Mouse (Mus musculus): Measurements from ENCODE around the gene Ces1g.

The Ces1g gene

DNA sequence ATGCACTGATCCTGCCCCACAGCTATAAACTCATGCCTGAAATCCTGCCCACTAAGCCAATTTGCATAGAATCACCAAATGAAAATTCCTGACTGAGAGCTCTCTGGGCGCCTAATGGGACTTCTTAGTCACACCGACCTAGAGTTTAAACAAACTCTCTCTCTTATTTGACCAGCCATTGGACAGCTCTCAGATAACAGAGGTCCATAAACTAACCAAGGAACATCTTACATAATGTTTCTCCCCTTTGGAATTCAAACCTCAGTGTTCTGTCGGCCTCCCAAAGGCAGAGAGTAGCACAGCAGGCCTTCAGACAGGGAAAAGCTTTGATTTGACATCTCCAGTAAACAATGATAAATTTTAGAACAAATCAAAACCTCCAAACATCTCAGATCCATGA is at the start of gene Ces1g:
Gene Ces1g (minus strand): TSS at position 102 of the 400 bp plus-strand sequence.
- in situ Hi-C loops (cut with MboI; ENCODE audit: unreplicated experiment in 2 of 2), result no loop called here

DNA sequence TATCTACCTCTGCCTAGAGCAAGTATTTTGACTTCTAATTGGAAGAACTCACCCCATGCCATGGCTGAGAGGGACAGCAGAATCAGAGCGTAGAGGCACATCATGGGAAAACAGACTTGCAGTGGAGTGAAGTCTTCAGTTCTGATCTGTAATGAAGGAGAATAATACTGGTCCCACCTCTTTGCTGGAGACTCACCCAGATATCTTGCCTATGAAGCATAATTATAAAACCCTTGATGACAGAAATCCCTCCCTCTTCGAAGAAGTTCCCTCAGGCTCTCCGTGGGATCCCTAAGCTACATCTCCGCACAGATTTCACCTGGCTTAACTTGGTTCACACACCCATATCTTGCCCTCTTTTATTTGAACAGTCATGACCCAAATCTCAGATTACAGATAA is 42.5 kb upstream of the Ces1g start, which contains the start of gene Ces1h:
Gene Ces1h (minus strand): TSS at position 101 of the 400 bp plus-strand sequence.
- in situ Hi-C loops (cut with MboI; ENCODE audit: unreplicated experiment in 2 of 2), result no loop called here

DNA sequence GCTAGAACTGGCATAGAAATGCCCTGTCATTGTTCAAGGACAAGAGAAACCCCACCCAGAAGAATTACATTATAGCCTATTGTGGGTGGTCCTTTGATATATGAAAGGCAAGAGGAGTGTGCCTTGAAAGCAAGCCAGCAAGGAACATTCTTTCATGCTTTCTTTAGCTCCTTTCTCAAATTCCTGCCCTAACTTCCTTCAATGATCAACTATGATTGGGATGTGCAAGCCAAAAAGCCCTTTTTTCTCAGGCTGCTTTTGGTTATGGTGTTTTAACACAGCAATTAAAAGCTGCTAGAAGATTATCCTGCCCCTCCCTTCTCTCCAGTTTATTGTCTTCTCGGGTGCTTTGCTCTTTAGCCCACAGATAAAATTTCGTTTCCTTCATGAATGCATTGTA is 32.4 kb upstream of the Ces1g start:
- in situ Hi-C loops (cut with MboI; ENCODE audit: unreplicated experiment in 2 of 2), result no loop called here

DNA sequence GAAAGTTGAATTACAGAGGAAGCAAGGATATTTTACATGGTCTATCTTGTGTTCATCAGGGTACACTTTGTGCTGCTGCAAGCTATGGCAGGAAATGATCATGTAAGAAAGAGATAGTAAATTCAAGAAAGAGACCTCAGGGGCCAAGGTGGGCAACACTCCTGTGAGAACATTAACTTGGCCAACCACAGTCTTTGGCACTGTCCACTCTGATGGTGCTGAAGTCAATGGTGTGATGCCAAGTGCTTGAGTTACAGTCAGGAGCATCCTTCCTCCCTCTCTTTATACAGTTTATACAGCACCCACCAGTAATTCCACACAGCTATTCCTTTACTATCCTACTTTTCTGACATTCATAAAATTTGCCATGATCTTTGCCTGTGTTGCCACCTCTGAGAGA is 23.0 kb upstream of the Ces1g start:
- in situ Hi-C loops (cut with MboI; ENCODE audit: unreplicated experiment in 2 of 2), result no loop called here

DNA sequence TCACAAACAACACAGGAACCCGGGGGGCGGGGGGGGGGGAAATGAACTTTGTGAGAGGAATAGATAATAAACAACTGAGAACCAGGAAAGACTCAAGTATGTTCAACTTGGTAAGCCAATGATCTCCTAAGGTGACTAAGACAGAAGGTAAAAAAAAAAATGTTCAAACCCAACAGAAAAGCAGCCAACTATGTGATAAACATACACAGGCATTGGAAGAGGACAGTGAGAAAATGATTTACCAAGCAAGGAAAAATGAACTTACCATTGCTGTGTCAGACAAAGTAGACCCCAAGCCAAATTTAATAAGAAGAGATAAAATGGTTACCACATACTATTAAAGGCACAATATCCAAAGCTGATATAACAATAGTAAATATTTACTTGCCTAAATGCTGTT is 2.4 kb upstream of the Ces1g start:
- in situ Hi-C loops (cut with MboI; ENCODE audit: unreplicated experiment in 2 of 2), result no loop called here

DNA sequence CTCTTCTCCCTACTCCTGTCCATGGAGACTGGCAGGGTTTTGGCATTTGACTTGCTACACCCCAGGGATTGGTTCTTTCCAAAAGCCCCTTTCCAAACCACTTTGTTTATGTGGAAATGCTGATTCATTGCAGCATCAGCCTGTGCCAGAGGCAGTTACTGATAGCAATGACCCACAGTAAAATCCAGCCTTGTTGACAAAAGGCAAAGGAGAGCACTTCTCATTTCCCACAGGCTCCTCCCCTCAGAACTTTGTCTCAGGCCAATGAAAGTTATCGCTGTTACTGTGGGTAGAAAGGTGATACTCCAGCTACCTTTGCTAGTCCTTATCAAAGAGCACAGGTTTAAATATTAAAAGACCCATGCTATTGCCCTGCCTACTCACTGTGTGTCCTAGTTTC is 4.4 kb downstream of the Ces1g start:
- in situ Hi-C loops (cut with MboI; ENCODE audit: unreplicated experiment in 2 of 2), result no loop called here

DNA sequence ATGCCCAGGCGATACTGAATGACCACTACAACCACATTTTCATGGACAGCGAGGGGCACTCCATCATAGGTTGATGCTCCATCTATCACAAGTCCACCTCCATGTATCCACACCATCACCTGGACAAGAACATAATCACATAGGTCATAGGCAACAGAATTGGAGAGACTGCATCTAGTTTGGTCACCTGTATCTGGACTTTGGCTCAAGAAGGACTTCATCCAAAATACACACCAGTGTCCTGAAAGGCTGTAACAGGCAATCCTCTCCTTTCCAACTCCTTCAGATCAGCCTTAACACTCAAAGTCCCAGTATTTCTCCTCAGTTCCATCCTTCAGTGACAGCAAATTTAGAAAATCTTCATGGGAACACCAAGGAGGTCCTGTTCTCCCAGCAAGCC is 6.0 kb downstream of the Ces1g start:
- in situ Hi-C loops (cut with MboI; ENCODE audit: unreplicated experiment in 2 of 2), result no loop called here

DNA sequence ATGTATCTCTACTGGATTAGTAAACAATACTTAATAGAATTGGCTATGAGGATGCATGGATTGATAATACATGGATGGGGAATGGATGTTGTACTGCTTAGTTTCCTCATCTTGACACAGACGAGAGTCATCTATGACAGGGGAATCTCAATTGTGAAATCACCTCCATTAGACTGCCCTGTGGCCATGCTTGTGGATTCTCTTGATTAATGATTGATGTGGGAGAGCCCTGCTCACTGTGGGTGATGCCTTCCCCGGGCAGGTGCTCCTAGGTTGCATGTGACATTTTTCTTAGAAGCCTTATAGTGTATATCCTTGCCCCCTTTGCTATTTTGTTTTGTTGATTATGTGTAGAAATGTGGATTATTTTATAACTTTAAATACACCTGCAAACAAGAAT is 12.0 kb downstream of the Ces1g start:
- in situ Hi-C loops (cut with MboI; ENCODE audit: unreplicated experiment in 2 of 2), result no loop called here

DNA sequence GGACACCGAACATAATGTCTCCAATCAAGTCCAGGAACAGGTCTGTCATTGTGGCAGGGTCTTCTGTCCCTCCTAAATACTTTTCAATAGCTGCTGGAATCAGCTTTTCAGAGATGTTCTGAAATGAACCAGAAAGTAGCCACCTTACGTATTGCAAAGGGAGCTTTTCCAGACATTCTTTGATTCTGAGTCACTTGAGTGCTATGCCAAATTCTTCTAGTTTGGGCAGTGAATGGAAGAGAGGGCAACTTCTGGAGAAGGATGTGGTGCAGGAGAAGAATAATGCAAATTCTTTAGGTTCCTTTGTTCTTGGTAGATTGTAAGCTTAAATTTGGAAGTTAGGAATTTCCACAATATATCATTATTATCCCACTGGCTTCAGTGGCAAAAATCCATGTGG is 20.1 kb downstream of the Ces1g start:
- in situ Hi-C loops (cut with MboI; ENCODE audit: unreplicated experiment in 2 of 2), result no loop called here

DNA sequence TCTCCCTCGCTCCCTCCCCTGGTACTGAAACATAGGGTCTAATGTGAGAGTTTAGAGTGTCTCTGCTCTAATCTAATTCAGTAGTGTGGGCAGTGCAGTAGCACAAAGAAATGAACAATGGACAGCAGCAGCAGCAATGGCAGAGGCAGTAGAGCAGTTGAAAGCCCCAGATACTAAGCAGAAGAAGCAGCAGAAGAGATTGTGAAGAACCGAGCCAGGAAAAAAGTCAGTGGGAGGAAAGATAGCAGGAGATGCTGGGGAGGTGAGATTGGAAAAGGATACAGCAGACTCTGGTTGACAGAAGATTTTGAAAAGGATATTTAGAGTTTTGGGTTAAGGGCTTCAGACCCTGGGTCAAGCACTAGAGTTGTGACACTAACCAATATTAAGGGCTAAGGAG is 21.6 kb downstream of the Ces1g start:
- in situ Hi-C loops (cut with MboI; ENCODE audit: unreplicated experiment in 2 of 2), result no loop called here

DNA sequence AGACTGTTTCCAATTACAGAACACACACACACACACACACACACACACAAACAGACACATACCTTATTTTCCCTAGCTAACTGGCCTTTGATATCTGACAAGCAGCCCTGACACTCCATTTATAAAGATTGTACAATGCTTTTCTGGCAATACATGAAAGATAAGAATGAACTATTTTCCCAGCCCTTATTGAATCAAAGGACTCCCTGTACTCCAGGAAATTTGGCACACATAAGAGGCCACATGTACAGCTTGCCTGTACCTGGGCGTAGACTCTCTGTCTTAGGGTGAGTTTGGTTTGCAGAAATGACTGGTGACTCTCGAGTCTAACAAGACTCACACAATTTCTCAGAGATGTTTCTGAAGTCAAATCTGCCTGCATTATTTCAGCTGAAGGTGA is 53.2 kb downstream of the Ces1g start:
- in situ Hi-C loops (cut with MboI; ENCODE audit: unreplicated experiment in 2 of 2), result no loop called here

DNA sequence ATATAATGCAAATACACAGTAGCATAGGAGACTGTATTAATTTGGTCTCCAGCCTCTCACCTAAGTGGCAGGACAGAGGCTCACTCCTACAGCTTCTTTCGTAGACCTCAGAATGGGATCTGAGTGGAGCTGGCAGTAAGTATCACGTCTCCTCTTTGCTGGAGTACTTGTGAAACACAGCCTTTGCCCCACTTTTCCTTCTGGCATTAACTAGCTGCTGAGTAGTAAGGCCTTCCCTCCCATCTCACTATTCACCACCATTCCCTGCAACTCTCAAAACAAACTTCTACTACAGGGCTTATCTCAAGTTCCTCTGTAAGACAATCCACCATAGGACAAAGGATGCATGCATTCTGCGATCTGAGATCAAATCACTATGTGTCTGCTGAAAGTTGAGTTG is 54.8 kb downstream of the Ces1g start:
- in situ Hi-C loops (cut with MboI; ENCODE audit: unreplicated experiment in 2 of 2), result no loop called here

DNA sequence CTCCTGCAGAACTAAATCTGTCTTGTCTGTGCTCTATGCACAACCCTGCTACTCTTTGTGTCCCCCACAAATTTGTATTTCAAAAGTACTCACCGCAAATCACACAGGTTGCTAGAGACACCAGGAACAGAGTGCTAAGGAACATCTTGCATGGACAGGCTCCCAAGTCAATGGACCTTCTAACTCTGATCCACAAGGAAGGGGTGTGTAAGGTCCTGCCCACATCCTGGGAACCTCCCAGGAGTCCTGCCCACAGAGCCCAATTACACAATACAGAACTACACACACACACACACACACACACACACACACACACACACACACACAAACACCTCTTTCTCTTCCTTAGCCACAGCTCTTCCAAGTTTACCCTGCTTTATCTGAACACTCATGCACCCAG is 57.6 kb downstream of the Ces1g start, which contains the start of gene Ces1f:
Gene Ces1f (minus strand): TSS at position 192 of the 400 bp plus-strand sequence.
- in situ Hi-C loops (cut with MboI; ENCODE audit: unreplicated experiment in 2 of 2), result no loop called here

DNA sequence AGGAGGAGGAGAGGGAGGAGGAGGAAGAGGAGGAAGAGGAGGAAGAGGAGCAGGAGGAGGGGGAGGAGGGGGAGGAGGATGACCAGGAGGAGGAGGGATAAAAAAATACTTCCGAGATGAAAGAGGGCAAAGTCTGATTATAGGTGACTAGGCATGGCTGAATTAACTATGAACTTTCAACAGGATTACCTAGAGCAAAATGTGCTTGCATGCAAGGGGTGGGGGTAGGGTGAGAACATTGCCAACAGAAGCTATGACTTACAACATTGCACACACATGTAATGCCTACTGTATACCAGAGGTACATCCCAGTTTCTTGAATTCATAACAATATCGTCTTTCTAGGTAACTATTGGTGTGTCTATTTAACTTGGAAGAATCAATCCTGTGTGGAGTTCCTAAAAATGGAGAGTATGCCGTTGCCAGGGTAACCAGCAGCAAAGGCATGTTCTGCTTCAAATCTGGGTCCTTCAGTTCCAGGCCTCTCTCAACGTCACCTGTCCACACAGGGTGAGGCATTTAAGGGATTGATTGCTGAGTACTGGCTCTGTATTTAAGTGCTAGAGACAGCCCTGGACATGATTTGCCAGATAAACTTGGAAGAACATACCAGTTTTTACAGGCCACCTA is 58.8 kb downstream of the Ces1g start:
- in situ Hi-C loops (cut with MboI; ENCODE audit: unreplicated experiment in 2 of 2), result no loop called here

DNA sequence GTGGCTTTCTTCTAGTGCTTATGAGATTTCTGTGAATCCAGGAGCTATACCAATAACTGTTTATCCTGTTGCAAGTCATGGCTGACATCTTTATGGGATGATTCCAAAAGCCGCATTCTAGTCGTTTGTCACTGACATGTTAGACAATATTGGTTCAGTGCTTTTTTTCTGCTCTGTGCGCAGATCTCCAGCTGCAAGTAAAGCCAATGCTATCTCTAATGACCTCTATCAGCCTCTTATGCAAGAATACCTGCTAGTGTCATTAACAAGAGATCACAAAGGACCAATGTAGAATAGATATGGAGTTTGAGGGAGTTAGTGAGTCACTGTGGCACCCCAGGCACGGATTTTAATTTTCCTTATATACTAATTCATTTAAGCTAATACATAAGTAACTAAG is 62.5 kb downstream of the Ces1g start:
- in situ Hi-C loops (cut with MboI; ENCODE audit: unreplicated experiment in 2 of 2), result no loop called here

DNA sequence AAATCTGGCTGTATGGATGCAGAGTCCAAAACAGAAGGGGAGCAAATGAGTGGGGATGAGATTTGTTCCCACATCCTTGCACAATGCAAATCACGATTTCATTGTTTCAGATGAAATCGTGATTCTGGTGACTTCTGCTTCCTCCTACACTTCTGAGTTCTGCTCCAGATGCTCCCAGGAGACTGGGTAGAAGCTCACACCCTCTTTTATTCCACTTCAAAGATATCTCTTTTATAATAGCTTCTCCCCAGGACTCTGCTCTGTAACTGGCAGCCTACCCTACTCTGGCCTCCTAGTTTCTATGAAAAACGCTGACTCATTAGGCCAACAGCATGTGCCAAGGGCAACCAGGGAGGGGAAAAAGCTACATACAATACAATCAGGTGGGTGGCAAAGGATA is 63.8 kb downstream of the Ces1g start:
- in situ Hi-C loops (cut with MboI; ENCODE audit: unreplicated experiment in 2 of 2), result no loop called here

DNA sequence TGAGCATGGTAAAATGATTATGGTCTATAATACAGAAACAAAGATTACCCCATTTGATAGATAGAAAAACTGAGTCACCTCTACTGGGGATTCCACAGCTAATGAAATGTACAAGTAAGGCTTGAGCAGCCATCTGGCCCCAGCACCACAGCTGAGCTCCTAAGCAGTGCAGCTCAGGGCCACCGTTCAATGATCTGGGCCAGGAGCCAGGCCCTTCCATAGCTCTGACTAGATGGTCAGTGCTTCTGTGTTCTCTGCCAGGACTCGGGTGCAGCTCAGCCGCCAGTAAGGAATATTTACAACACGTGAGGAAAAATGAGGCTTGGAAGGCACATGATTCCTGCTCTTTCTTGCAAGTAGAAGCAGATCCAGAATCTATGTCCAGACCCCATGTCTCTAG is 64.4 kb downstream of the Ces1g start:
- in situ Hi-C loops (cut with MboI; ENCODE audit: unreplicated experiment in 2 of 2), result no loop called here

DNA sequence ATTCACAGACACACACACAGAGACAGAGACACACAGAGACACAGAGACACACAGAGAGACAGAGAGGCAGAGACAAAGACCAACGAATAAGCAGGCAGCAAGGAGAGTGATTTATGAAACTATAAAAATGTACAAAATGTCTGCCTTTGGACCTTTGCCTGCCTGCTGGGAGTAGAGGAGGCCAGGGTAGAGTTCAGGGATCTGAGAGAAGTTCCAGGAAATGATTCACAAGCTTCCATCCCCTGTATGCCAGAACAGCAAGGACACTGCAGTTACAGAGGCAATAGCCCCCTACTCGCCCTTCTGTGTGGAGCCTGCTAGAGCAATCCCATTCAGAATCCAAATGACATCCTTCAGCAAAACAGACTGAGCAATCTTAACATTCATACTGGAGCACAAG is 75.7 kb downstream of the Ces1g start:
- in situ Hi-C loops (cut with MboI; ENCODE audit: unreplicated experiment in 2 of 2), result no loop called here

DNA sequence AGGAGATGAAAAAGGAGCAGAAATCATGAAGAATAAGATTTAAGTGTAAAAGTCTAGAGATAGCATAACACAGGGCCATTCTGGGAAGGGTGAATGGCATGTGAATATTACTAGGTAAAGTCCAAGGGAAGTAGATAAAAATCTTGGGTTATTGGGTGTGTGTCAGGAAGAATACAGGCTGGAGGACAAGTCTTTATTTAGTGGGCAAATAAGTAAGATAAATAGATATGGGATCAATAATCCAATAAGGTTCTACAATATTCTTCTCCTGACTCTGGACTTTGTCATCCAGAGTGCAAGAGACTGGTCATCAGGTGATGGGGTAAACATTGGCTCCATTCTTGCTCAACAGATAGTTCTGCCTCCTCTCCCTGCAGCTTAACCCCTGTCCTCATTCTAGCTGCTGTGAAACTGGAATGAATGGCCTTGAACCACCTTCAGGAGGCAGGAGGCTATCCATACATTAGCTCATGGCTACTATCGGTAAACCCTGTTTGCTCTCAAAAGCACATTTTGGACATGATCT is 84.6 kb downstream of the Ces1g start:
- in situ Hi-C loops (cut with MboI; ENCODE audit: unreplicated experiment in 2 of 2), result no loop called here

Measured in v-Abl transformed pro-B cells (cell line).